Mouse (Mus musculus) stomach, postnatal 0 days (tissue): ENCODE results near the gene Rad51b.

Experiments
- CTCF ChIP-seq: IDR thresholded peaks from 2 replicates; pipeline ENCODE4 v1.5.1; 2016; ENCODE audit warnings: antibody characterized with exemption, low read depth, mild to moderate bottlenecking, moderate library complexity
- EP300 ChIP-seq: optimal IDR thresholded peaks from 2 replicates; pipeline ENCODE3; 2016; ENCODE audit warnings: antibody characterized with exemption

DNA sequence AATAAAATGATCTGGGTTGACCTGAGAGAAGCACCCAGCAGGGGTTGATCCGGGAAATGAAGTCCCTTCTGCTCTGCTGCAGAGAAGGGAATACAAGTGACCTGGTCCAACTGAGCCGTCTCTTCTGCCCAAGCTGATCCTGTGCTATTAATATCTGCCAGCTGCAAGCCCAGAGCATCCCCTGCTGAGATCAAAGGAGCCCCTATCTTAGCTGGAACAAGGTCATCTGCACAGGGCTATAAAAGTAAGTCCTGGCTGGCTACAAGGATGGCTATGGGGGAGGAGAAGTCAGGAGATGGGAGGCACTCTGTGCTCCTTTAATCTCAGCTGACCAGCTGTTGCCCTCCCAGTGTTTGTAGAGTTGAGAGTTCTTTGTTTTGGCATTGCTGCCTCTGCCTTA is 364.2 kb downstream of the Rad51b start:
- TF ChIP-seq EP300 (no peak), CTCF (no peak)
